10 mouse cellular contexts compared by ENCODE assay signal in the genomic region with DNA sequence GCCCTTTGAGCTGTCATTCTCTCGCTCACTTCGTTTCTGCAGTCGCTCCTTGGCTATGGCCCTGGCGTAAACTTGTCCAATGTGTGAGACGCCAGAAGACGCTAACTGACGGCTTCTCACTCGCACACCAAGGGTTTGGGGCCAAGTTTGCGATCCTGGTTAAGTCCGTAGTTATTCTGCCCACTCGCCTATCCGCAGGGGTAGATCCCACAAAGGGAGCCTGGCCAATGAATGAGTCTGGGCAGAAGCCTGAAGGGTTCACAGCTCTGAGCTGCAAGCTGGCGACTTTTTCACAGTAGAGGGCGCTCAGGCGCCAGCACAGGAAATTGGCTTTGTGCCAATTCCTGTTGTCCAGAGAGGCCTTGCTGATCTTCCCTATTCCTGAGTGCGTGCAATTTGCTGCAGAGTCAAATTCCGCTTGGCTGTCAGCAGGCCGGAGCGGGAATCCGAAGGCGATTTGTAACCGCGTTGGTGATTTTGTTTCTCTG. TPM values are rescaled to one million over a fixed set of nuclear protein-coding genes. Genes with fewer than 3 reads are reported as not detected.
DNase-seq lines count a peak whose midpoint lies in the region; ATAC-seq lines count a peak whose summit lies in the region.
"Not testable (repeated sequence)": the region's sequence is repeated elsewhere in the genome, so short reads cannot be mapped to it uniquely, and the experiment has no call there.
"Had no signal": no experiment of that assay in that cellular context is flagged by ENCODE, and none has a peak within 500 bp of the region (broad histone marks: within the 10 kb centered on the region; RNA-seq: fewer than 3 reads in every experiment).

No protein-coding gene starts in this region.

- not testable (repeated sequence) for H3K4me1 ChIP-seq in hindbrain, embryonic 16.5 days (ENCODE audit: control insufficient read depth, insufficient read depth, low read depth, low read length); neural tube, embryonic 12.5 days

- H3K9ac ChIP-seq in hindbrain, embryonic 16.5 days (ENCODE audit: low read depth, low read length); neural tube, embryonic 12.5 days: not testable (repeated sequence)

- not testable (repeated sequence) for H3K27me3 ChIP-seq in hindbrain, embryonic 16.5 days (replicated peaks; ENCODE audit: control insufficient read depth, insufficient read depth, low read length); neural tube, embryonic 12.5 days (replicated peaks)

- 10% methylated on average over 20 of the region's 23 CpGs for WGBS in hindbrain, embryonic 16.5 days
- 12% methylated on average over 23 of the region's 23 CpGs for WGBS in neural tube, embryonic 12.5 days

- H3K4me2 ChIP-seq in hindbrain, embryonic 16.5 days (ENCODE audit: low read length), result peak overlapping the region; percentile 48
- peak overlapping the region; percentile 44 for H3K4me2 ChIP-seq in neural tube, embryonic 12.5 days (replicated peaks)

- not testable (repeated sequence) for H3K9me3 ChIP-seq in hindbrain, embryonic 16.5 days (ENCODE audit: control insufficient read depth, low read length); neural tube, embryonic 12.5 days

- not testable (repeated sequence) for H3K27ac ChIP-seq in hindbrain, embryonic 16.5 days (ENCODE audit: low read depth, low read length); neural tube, embryonic 12.5 days

- not testable (repeated sequence) for H3K36me3 ChIP-seq in hindbrain, embryonic 16.5 days (ENCODE audit: control insufficient read depth, insufficient read depth, low read length); neural tube, embryonic 12.5 days

- peak overlapping the region; percentile 28 for H3K4me3 ChIP-seq in hindbrain, embryonic 16.5 days (ENCODE audit: low read length)
- H3K4me3 ChIP-seq in neural tube, embryonic 12.5 days, result 0 out of 2 replicates have a peak overlapping the region, but pooled peaks have one; percentile 11

- peak; percentile 9 to 16 for DNase-seq in adrenal gland, postnatal 36 days
- DNase-seq in embryo, embryonic 11.5 days (ENCODE audit: low read depth, low spot score), result peak; percentile 2
- DNase-seq in heart, adult 11 months, result peak; percentile 90
- peak; percentile 9 to 28 for DNase-seq in layer of hippocampus, postnatal 14 days (ENCODE audit: low spot score in 2 of 2)
- peak; percentile 5 for DNase-seq in lung, postnatal 10 days
- peak; percentile 7 for DNase-seq in thymus, postnatal 4 days

- ATAC-seq in hindbrain, embryonic 16.5 days, result peak; percentile 81
- ATAC-seq in neural tube, embryonic 12.5 days (ENCODE audit: low FRiP score, low read depth), result peak; percentile 83

RNA-seq across cellular contexts. Expression of a gene that starts 0.6 kb away (rescaled TPM):
- total RNA-seq in adrenal gland, postnatal 36 days (2021), result not detected
- polyA plus RNA-seq in hindbrain, embryonic 16.5 days (2015; fragmentation: Nextera tagmentation; extraction: Ambion mirVana), result not detected in 2 replicates
- total RNA-seq in layer of hippocampus, postnatal 14 days (2021), result not detected
- polyA plus RNA-seq in neural tube, embryonic 12.5 days (2016; fragmentation: Nextera tagmentation; extraction: Ambion mirVana), result not detected in 2 replicates
- total RNA-seq: gastrocnemius, adult 8-10 months; left cerebral cortex, postnatal 36 days had no signal

RNA-seq across cellular contexts. Expression of a gene that starts 6.4 kb away (rescaled TPM):
- not detected for total RNA-seq in adrenal gland, postnatal 36 days (2021)
- polyA plus RNA-seq in hindbrain, embryonic 16.5 days (2015; fragmentation: Nextera tagmentation; extraction: Ambion mirVana), result not detected in 2 replicates
- total RNA-seq in layer of hippocampus, postnatal 14 days (2021), result not detected
- polyA plus RNA-seq in neural tube, embryonic 12.5 days (2016; fragmentation: Nextera tagmentation; extraction: Ambion mirVana), result not detected in 2 replicates
- total RNA-seq: gastrocnemius, adult 8-10 months; left cerebral cortex, postnatal 36 days had no signal

RNA-seq across cellular contexts. Expression of a gene that starts 45.7 kb away (rescaled TPM):
- 10 to 100 TPM; 35.5 to 43.9 TPM for total RNA-seq in adrenal gland, postnatal 36 days (2021)
- polyA plus RNA-seq in hindbrain, embryonic 16.5 days (2015; fragmentation: Nextera tagmentation; extraction: Ambion mirVana), result 26.9 and 27.1 TPM in 2 replicates
- total RNA-seq in layer of hippocampus, postnatal 14 days (2021), result 10 to 100 TPM; 40.3 to 41.1 TPM
- 42.7 and 46.2 TPM in 2 replicates for polyA plus RNA-seq in neural tube, embryonic 12.5 days (2016; fragmentation: Nextera tagmentation; extraction: Ambion mirVana)

RNA-seq across cellular contexts. Expression of a gene that starts 58.2 kb away (rescaled TPM):
- total RNA-seq in adrenal gland, postnatal 36 days (2021), result not detected
- polyA plus RNA-seq in hindbrain, embryonic 16.5 days (2015; fragmentation: Nextera tagmentation; extraction: Ambion mirVana), result not detected in 2 replicates
- not detected for total RNA-seq in layer of hippocampus, postnatal 14 days (2021)
- not detected in 2 replicates for polyA plus RNA-seq in neural tube, embryonic 12.5 days (2016; fragmentation: Nextera tagmentation; extraction: Ambion mirVana)
- total RNA-seq: gastrocnemius, adult 8-10 months; left cerebral cortex, postnatal 36 days had no signal

Comparison
In these comparisons a context has a peak if more than half of its experiments do, and no peak if none do; other contexts are left out.
1. DNase-seq: peak in every context shown above with its lines; median percentile 90 in heart, adult 11 months; 18 in layer of hippocampus, postnatal 14 days; 12 in adrenal gland, postnatal 36 days; 7 in thymus, postnatal 4 days; 5 in lung, postnatal 10 days; 2 in embryo, embryonic 11.5 days.